Mouse (Mus musculus) heart, postnatal 10 days (tissue): ENCODE measurements around the gene Mrpl28. TPM values are rescaled to one million over a fixed set of nuclear protein-coding genes. Genes with fewer than 3 reads are reported as not detected.
"Not testable (repeated sequence)": the region's sequence is repeated elsewhere in the genome, so short reads cannot be mapped to it uniquely, and the experiment has no call there.

Experiments used
- DNase-seq, 2 experiments: peaks; one replicate each; pipeline ENCODE4 v3.0.0; 2021
- intact Hi-C: fragments of 180-260 bp; cut with DNase I; formaldehyde crosslinking; loops from one replicate; pipeline ENCODE4 v1.15.1; 2025
- total RNA-seq, 2 experiments: library from RNA; stranded (reverse); gene quantifications; 2 replicates each; pipeline ENCODE4 v1.2.3; 2021

Mrpl28 gene
- total RNA-seq: 100 to 1,000 TPM in 1 of 2 experiments, 10 to 100 TPM in 1; 92.2 to 101 TPM

DNA sequence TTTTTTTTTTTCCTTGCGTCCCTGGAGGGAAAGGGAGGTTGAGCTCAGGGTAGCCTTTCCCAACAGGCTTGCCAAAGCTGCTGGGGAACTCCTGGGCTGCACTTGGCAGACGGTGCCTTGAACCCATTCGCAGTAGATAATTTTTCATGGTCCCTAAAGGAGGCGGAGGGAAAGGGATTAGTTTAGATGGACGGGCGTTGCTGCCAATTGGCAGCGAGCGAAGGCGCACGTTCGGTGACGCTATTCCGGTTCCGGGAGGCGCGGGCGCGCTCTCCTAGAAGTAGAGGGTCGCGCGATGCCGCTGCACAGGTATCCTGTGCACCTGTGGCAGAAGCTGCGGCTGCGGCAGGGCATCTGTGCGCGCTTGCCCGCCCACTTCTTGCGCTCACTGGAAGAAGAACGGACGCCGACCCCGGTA is at the start of gene Mrpl28:
Gene Mrpl28 (plus strand): TSS at position 234 of the 418 bp plus-strand sequence.
- peak; percentile 95 to 97 for DNase-seq
- intact Hi-C loops: loop anchor here (5.0 kb wide), 1 partner anchor 119 kb away; the partner anchor contains the start of gene Fam234a

- intact Hi-C loops: no loop called here
- DNase-seq: no peak
Observed at GRCm38 (mm10) chr17:26075246-26075645, 48.1 kb upstream of the Mrpl28 start.

- intact Hi-C loops: no loop called here
Observed at GRCm38 (mm10) chr17:26078851-26079250, 44.4 kb upstream of the Mrpl28 start.

GRCm38 (mm10) chr17:26080867-26081266 is 42.4 kb upstream of the Mrpl28 start:
- no peak for DNase-seq
- intact Hi-C loops: no loop called here

More at GRCm38 (mm10) chr17:26078851-26079250, 44.4 kb upstream of the Mrpl28 start:
- DNase-seq: no peak

- intact Hi-C loops: no loop called here
Observed at GRCm38 (mm10) chr17:26087059-26087564, 36.2 kb upstream of the Mrpl28 start.

DNA sequence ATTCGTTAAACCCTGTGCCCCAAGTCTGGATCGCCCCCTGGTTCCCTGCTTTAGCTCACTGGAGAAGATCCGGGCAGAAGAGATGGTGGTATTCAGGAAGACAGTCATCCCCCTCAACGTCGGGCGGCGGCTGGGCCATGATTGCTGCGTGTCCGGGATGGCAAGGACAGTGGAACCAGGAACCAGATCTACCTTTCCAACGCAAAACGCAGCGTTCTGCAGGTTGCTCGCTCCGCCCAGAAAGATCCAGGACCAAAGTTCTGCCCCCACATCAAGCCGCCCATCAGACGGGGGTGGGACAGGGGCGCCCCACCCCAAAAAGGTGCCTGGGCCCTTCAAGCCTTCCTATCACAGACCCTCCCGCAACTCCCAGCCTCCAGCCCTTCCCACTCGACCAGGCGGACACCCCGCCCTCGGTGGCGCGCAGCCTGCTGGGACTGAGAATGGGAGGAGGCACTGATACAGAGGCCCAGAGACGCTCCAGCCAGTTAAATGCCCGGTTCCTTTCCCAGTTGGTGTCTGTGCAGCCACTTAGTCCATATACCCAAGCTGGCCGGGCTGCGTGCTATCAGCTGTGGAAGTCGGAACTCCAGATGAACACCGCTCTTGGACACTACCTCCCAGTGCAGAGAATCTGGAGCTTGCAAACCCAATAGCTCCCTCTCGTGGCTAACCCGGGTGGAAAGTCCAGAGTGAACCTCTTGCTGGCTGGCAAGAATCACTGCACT is 33.2 kb upstream of the Mrpl28 start, which contains the start of gene Decr2:
Gene Decr2 (minus strand): TSS at position 433 of the 728 bp plus-strand sequence.
- intact Hi-C loops: loop anchor here (1.0 to 5.0 kb wide), 3 partner anchors 49 to 198 kb away; no protein-coding TSS in a partner anchor
- peak; percentile 91 to 93 for DNase-seq

More at GRCm38 (mm10) chr17:26087059-26087564, 36.2 kb upstream of the Mrpl28 start:
- no peak for DNase-seq

DNA sequence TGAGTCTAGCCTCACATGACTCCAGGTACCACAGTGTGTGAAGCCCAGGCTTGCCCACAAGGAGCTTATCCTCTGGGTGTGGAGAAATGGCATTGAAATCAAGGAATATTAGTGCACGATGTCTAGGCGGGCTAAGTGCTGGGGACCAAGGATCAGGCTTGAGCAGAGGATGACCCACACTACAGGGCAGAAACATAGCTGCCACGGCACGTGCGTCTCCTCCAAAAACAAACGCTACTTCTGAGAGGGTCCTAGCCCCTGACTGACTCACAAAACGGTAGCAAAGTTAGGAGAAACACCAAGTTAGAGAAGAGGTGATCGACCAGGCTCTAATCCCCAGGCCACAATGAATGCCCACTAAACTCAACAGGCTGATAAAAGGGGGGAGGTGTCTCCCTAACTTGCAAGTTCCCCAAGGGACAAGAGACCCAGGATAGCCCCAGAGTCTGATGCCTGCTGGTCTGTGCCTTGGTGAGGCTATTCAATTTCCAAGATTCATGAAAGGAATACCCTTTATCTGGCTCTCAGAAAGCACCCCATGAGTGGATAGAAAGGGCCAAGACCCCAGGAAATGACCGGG is 28.7 kb upstream of the Mrpl28 start:
- intact Hi-C loops: loop anchor here (2.0 to 5.0 kb wide), 2 partner anchors 26 to 202 kb away; partner anchors contain the start of gene Rab11fip3
- DNase-seq: no peak

DNA sequence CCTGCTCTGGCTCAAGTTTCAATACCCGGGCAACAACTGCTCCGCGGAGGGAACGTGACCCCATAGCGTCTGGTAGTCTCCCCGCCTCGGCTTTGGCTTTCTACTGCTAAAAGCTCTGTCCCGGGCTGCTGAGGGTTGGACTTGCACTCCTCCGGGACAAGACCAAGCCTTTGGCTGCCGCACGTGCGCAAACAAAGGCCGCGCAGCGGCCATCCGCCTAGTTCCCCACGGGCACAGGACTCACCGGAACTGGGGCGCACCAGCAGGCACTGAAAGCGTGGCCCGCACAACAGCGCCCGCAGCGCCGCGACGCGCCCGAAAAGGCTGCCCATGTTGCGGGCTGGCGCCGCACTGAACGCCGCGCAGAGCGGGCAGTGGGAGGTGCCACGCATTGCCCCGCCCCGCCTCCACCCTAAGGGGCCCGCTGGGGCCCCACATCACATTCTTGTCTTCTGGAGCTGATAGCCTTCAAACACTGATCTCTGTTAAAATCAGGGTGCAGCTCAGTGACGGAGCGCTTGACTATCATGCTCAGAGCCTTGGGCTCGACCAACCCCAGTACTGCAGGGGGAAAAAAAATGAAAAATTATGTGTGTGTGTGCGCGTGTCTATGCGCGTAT is 28.1 kb upstream of the Mrpl28 start, which contains the start of gene Nme4:
Gene Nme4 (minus strand): TSS at position 482 of the 620 bp plus-strand sequence.
- intact Hi-C loops: loop anchor here (2.0 kb wide), 1 partner anchor 26 kb away; the partner anchor contains the start of gene Rab11fip3
- peak; percentile 41 to 54 for DNase-seq

- intact Hi-C loops: no loop called here
- DNase-seq: no peak
Observed at GRCm38 (mm10) chr17:26098461-26098860, 24.8 kb upstream of the Mrpl28 start.

DNA sequence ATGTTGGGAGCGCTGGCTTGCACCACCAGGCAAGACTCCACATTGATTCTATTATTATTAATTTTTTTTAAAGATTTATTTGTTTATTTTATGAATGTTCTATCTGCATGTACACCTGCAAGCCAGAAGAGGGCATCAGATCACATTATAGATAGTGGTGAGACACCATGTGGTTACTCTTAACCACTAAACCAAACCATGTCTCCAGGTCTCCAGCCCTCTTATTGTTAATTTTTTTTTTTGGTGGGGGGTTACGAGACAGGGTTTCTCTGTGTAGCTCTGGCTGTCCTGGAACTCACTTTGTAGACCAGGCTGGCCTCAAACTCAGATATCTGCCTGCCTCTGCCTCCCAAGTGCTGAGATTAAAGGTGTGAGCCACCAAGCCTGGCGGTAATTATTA is 24.0 kb upstream of the Mrpl28 start:
- intact Hi-C loops: not testable (repeated sequence)
- peak in 1 of 2 experiments; percentile 38 for DNase-seq

DNA sequence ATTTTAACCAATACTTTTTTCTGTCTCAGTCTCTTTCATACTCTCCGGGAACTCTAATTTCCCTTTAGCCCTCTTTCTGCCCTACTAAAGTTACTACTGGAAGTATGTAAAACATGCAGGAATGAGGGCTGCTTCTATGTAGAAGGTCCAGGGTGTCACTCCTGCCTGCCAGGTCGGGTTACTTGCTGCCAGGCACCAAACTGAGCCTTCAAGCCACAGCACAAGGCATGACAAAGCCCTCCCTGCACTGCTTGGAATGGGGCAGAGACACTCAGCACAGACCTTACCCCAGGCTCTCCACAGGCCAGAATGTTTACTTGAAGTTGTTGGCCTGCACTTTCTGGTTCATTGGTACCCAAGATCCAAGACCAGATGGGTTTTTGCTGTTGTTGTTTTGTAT is 23.1 kb upstream of the Mrpl28 start:
- no peak for DNase-seq
- intact Hi-C loops: no loop called here

- no peak for DNase-seq
- intact Hi-C loops: no loop called here
Observed at GRCm38 (mm10) chr17:26101478-26101877, 21.8 kb upstream of the Mrpl28 start.

GRCm38 (mm10) chr17:26105619-26106018 is 17.7 kb upstream of the Mrpl28 start:
- intact Hi-C loops: no loop called here
- DNase-seq: no peak

GRCm38 (mm10) chr17:26110156-26110555 is 13.1 kb upstream of the Mrpl28 start:
- DNase-seq: no peak
- intact Hi-C loops: no loop called here

GRCm38 (mm10) chr17:26111024-26111423 is 12.3 kb upstream of the Mrpl28 start:
- intact Hi-C loops: no loop called here
- DNase-seq: no peak

DNA sequence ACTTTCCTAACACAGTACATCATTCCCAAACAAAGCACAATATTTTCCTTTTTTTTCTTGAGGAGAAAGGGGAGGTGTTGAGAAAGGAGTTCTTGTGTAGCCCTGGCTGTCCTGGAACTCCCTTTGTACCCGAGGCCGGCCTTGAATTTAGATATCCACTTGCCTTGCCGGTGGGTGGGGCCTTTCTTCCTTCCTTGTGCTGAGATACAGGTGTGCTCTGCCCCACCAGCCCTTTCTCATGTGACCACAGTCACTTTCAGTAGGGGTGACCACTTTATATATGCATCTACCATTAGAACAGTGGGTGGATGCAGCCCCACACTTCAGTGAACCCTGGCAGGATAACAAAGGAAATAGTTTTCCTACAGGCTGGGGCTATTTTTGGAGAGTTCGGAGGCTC is 11.6 kb upstream of the Mrpl28 start:
- intact Hi-C loops: no loop called here
- no peak for DNase-seq

DNA sequence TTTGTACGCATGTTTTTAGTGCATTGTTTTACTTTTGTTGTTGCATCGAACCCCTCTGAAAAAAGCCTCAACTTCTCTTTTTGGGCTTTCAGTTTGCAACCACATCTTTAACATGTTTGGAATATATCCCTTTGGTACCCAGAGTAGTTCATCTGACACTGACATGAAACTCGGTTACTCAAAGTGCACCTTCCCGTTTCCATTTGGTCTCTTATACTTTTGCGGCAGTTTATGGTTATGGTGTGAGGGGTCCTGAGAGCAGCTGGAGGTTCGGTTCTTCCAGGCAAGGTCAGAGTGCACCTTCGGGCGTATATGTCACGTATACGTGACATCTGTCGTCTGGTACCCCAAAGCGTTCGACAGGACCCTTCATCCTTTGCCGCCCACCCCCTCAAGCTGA is 10.5 kb upstream of the Mrpl28 start:
- intact Hi-C loops: no loop called here
- DNase-seq: no peak

- peak; percentile 64 to 65 for DNase-seq
- intact Hi-C loops: no loop called here
Observed at GRCm38 (mm10) chr17:26113181-26113948, 9.9 kb upstream of the Mrpl28 start, which contains the start of gene Tmem8. Tmem8 (plus strand) TSS chr17:26113299.

DNA sequence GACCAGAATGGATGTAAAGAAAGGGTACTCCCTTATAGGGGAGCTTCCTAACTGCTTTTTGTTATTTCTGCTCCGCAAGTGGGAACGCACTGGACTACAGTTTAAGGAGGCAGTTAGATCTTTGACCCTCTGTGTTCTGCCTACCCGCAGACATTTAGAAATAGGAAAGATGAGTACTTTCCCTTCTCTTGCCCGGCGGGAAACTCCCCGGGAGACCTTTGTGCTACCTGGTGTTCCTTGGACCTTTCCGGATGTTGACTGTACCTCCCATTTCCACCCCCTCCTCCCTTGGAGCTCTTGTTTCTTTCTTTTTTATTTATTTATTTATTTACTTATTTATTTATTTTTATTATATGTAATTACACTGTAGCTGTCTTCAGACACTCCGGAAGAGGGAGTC is 9.2 kb upstream of the Mrpl28 start:
- DNase-seq: no peak
- intact Hi-C loops: no loop called here

GRCm38 (mm10) chr17:26114461-26114860 is 8.8 kb upstream of the Mrpl28 start:
- DNase-seq, intact Hi-C loops: not testable (repeated sequence)
